Mouse (Mus musculus) effector memory CD4-positive, alpha-beta T cell, adult 7 months (primary cell): ENCODE data around the gene Krt28. TPM values are rescaled to one million over a fixed set of nuclear protein-coding genes. Genes with fewer than 3 reads are reported as not detected.

Source experiments
- polyA plus RNA-seq: library from polyadenylated mRNA; unstranded; fragments of 100-300 nt; shearing (Covaris generic); gene quantifications from one replicate; pipeline ENCODE4 v1.2.1, GENCODE M21; 2017

The Krt28 gene
- 0.26 TPM for polyA plus RNA-seq

GRCm38 (mm10) chr11:99374803-99375202 lies at the start of gene Krt28:
Krt28 (minus strand) TSS chr11:99374903.

GRCm38 (mm10) chr11:99422159-99422558 lies 47.5 kb upstream of the Krt28 start, which contains the start of gene Krt12:
Krt12 (minus strand) TSS chr11:99422259.

GRCm38 (mm10) chr11:99389264-99389663 lies 14.6 kb upstream of the Krt28 start, which contains the start of gene Krt10:
Krt10 (minus strand) TSS chr11:99389364.

GRCm38 (mm10) chr11:99351004-99351403 lies 23.7 kb downstream of the Krt28 start, which contains the start of gene Krt27:
Krt27 (minus strand) TSS chr11:99351104.

GRCm38 (mm10) chr11:99337866-99338265 lies 36.8 kb downstream of the Krt28 start, which contains the start of gene Krt26:
Krt26 (minus strand) TSS chr11:99337966.

GRCm38 (mm10) chr11:99322851-99323250 lies 51.9 kb downstream of the Krt28 start, which contains the start of gene Krt25:
Krt25 (minus strand) TSS chr11:99322951.

Other genes with a start within 250 kb of the Krt28 start
- gene Ccr7, start 219.8 kb downstream of the Krt28 start, polyA plus RNA-seq, result 296 TPM
- 193 TPM for gene Smarce1, start 143.9 kb downstream of the Krt28 start, polyA plus RNA-seq
- gene Krt222, start 130.8 kb downstream of the Krt28 start, polyA plus RNA-seq, result not detected
- not detected for gene Krt24, start 89.6 kb downstream of the Krt28 start, polyA plus RNA-seq
- 0.49 TPM for gene Krt25, start 52.0 kb downstream of the Krt28 start, polyA plus RNA-seq
- 0.11 TPM for gene Krt26, start 36.9 kb downstream of the Krt28 start, polyA plus RNA-seq
- gene Krt27, start 23.8 kb downstream of the Krt28 start, polyA plus RNA-seq, result not detected
- gene Krt10, start 14.5 kb upstream of the Krt28 start, polyA plus RNA-seq, result 10.1 TPM
- gene Krt12, start 47.4 kb upstream of the Krt28 start, polyA plus RNA-seq, result not detected
- 0.26 TPM for gene Krt20, start 63.2 kb upstream of the Krt28 start, polyA plus RNA-seq
- gene Krt23, start 118.2 kb upstream of the Krt28 start, polyA plus RNA-seq, result not detected
- not detected for gene Krt39, start 146.4 kb upstream of the Krt28 start, polyA plus RNA-seq
- gene Krt40, start 168.3 kb upstream of the Krt28 start, polyA plus RNA-seq, result not detected
- gene Krtap3-3, start 176.0 kb upstream of the Krt28 start, polyA plus RNA-seq, result not detected
- gene Krtap3-2, start 181.9 kb upstream of the Krt28 start, polyA plus RNA-seq, result 0.74 TPM
- gene Gm11939, start 184.6 kb upstream of the Krt28 start, polyA plus RNA-seq, result not detected
- not detected for gene Krtap3-1, start 191.7 kb upstream of the Krt28 start, polyA plus RNA-seq
- gene Krtap1-5, start 206.1 kb upstream of the Krt28 start, polyA plus RNA-seq, result not detected
- 0.90 TPM for gene Krtap1-4, start 208.8 kb upstream of the Krt28 start, polyA plus RNA-seq
- not detected for gene Krtap1-3, start 216.4 kb upstream of the Krt28 start, polyA plus RNA-seq
- gene Krtap9-3, start 223.2 kb upstream of the Krt28 start, polyA plus RNA-seq, result not detected
- gene Gm11938, start 228.4 kb upstream of the Krt28 start, polyA plus RNA-seq, result not detected
- not detected for gene Gm11937, start 235.3 kb upstream of the Krt28 start, polyA plus RNA-seq
- gene Krtap2-4, start 239.9 kb upstream of the Krt28 start, polyA plus RNA-seq, result not detected
- gene Gm11562, start 245.5 kb upstream of the Krt28 start, polyA plus RNA-seq, result not detected